Mouse (Mus musculus) layer of hippocampus, postnatal 25 days (tissue): ENCODE results near the gene Ccnd1. TPM values are rescaled to one million over a fixed set of nuclear protein-coding genes. Genes with fewer than 3 reads are reported as not detected.
A peak's percentile ranks its signal among the peaks of the same experiment; 100 is the strongest.
"Not testable (repeated sequence)": the region's sequence is repeated elsewhere in the genome, so short reads cannot be mapped to it uniquely, and the experiment has no call there.

ENCODE experiments used
- DNase-seq, 2 experiments: peaks; one replicate each; pipeline ENCODE4 v3.0.0; 2022; ENCODE audit warnings: mixed read lengths in 2 of 2, low spot score in 1 of 2; ENCODE audit errors: extremely low spot score in 1 of 2
- total RNA-seq, 2 experiments: library from RNA; stranded (reverse); gene quantifications; 2 replicates each; pipeline ENCODE4 v1.2.3; 2021

The Ccnd1 gene
- total RNA-seq, 2 experiments from 2014 or later = 52.4 to 53.8 TPM

GRCm38 (mm10) chr7:144912897-144913296 is 26.8 kb downstream of the Ccnd1 start:
- no peak for DNase-seq

GRCm38 (mm10) chr7:144911121-144911520 is 28.6 kb downstream of the Ccnd1 start:
- no peak for DNase-seq

- DNase-seq = no peak
Measured at GRCm38 (mm10) chr7:144908705-144909104, 31.0 kb downstream of the Ccnd1 start.

- DNase-seq = no peak
Measured at GRCm38 (mm10) chr7:144907793-144908192, 31.9 kb downstream of the Ccnd1 start.

- DNase-seq = peak; percentile 56 to 75
Measured at GRCm38 (mm10) chr7:144906708-144907397, 32.9 kb downstream of the Ccnd1 start.

- not testable (repeated sequence) for DNase-seq
Measured at GRCm38 (mm10) chr7:144905514-144905913, 34.2 kb downstream of the Ccnd1 start.

- DNase-seq = no peak
Measured at GRCm38 (mm10) chr7:144898506-144898905, 41.2 kb downstream of the Ccnd1 start.

- DNase-seq = no peak
Measured at GRCm38 (mm10) chr7:144896294-144897218, 43.2 kb downstream of the Ccnd1 start, which contains the start of gene Fgf15. Gene Fgf15 (plus strand): TSS chr7:144896531.

- peak; percentile 65 to 74 for DNase-seq
Measured at GRCm38 (mm10) chr7:144895305-144896111, 44.2 kb downstream of the Ccnd1 start.

GRCm38 (mm10) chr7:144894706-144895105 is 45.0 kb downstream of the Ccnd1 start:
- DNase-seq = no peak

GRCm38 (mm10) chr7:144894191-144894590 is 45.5 kb downstream of the Ccnd1 start:
- DNase-seq = peak in 1 of 2 experiments; percentile 60

GRCm38 (mm10) chr7:144892322-144892721 is 47.4 kb downstream of the Ccnd1 start:
- DNase-seq = no peak

GRCm38 (mm10) chr7:144891863-144892262 is 47.9 kb downstream of the Ccnd1 start:
- no peak for DNase-seq

GRCm38 (mm10) chr7:144890661-144891060 is 49.1 kb downstream of the Ccnd1 start:
- DNase-seq = not testable (repeated sequence)

- DNase-seq = no peak
Measured at GRCm38 (mm10) chr7:144888564-144889299, 51.0 kb downstream of the Ccnd1 start.

GRCm38 (mm10) chr7:144887672-144888071 is 52.1 kb downstream of the Ccnd1 start:
- DNase-seq = no peak

- no peak for DNase-seq
Measured at GRCm38 (mm10) chr7:144883106-144883505, 56.6 kb downstream of the Ccnd1 start.
